Mouse (Mus musculus) adrenal gland (tissue): ENCODE data around the gene Tbpl1.

Source experiments
- intact Hi-C: fragments of 180-260 bp; cut with DNase I; formaldehyde crosslinking; loops from one replicate; pipeline ENCODE4 v1.15.1; 2025
- long read RNA-seq, 2 experiments: library from polyadenylated mRNA; unstranded; transcript quantifications; one replicate each; pipeline ENCODE4 v2.0.0; 2020; ENCODE audit warnings: borderline replicate concordance in 1 of 2; ENCODE audit not compliant: insufficient replicate concordance in 1 of 2

Tbpl1 gene
- long read RNA-seq, experiment 1, transcript Tbpl1-202 (7 exons, 2,873 nt), result major isoform, 11 of 14 reads
- long read RNA-seq, experiment 1, partial matches to known transcripts, result 1 of 14 reads
- long read RNA-seq, experiment 1, other reads (novel, unspliced or antisense), result 2 of 14 reads
- long read RNA-seq, experiment 2, transcript Tbpl1-202 (7 exons, 2,873 nt), result major isoform, 26 of 29 reads
- long read RNA-seq, experiment 2, partial matches to known transcripts, result 0 of 29 reads
- long read RNA-seq, experiment 2, other reads (novel, unspliced or antisense), result 2 of 29 reads

- intact Hi-C loops, result no loop called here
These were observed at the start of gene Tbpl1 for GRCm38 (mm10) chr10:22731272-22732093. Tbpl1 (minus strand) TSS chr10:22731938.

GRCm38 (mm10) chr10:22781466-22781865 lies 49.7 kb upstream of the Tbpl1 start:
- intact Hi-C loops, result loop anchor here (10.0 kb wide), 1 partner anchor 167 kb away; no protein-coding TSS in a partner anchor

- intact Hi-C loops, result no loop called here
These were observed 46.2 kb upstream of the Tbpl1 start for GRCm38 (mm10) chr10:22777939-22778338.

GRCm38 (mm10) chr10:22776007-22776698 lies 44.4 kb upstream of the Tbpl1 start:
- intact Hi-C loops, result no loop called here

- intact Hi-C loops, result no loop called here
These were observed 43.7 kb upstream of the Tbpl1 start for GRCm38 (mm10) chr10:22775456-22775855.

GRCm38 (mm10) chr10:22774626-22775025 lies 42.9 kb upstream of the Tbpl1 start:
- intact Hi-C loops, result loop anchor here (5.0 kb wide), 1 partner anchor 197 kb away; no protein-coding TSS in a partner anchor

GRCm38 (mm10) chr10:22754240-22754639 lies 22.5 kb upstream of the Tbpl1 start:
- intact Hi-C loops, result no loop called here

- intact Hi-C loops, result no loop called here
These were observed 19.5 kb upstream of the Tbpl1 start for GRCm38 (mm10) chr10:22751175-22751682.

GRCm38 (mm10) chr10:22746334-22747322 lies 14.9 kb upstream of the Tbpl1 start:
- intact Hi-C loops, result no loop called here

GRCm38 (mm10) chr10:22745922-22746321 lies 14.2 kb upstream of the Tbpl1 start:
- intact Hi-C loops, result no loop called here

- intact Hi-C loops, result no loop called here
These were observed 443 bp upstream of the Tbpl1 start for GRCm38 (mm10) chr10:22732181-22732580.

- intact Hi-C loops, result no loop called here
These were observed 806 bp downstream of the Tbpl1 start for GRCm38 (mm10) chr10:22730992-22731271.

GRCm38 (mm10) chr10:22730266-22730991 lies 1.3 kb downstream of the Tbpl1 start:
- intact Hi-C loops, result no loop called here

GRCm38 (mm10) chr10:22728257-22728656 lies 3.5 kb downstream of the Tbpl1 start:
- intact Hi-C loops, result no loop called here

GRCm38 (mm10) chr10:22726295-22726694 lies 5.4 kb downstream of the Tbpl1 start:
- intact Hi-C loops, result no loop called here

GRCm38 (mm10) chr10:22725166-22725565 lies 6.6 kb downstream of the Tbpl1 start:
- intact Hi-C loops, result no loop called here

- intact Hi-C loops, result no loop called here
These were observed 10.8 kb downstream of the Tbpl1 start for GRCm38 (mm10) chr10:22720781-22721529.

- intact Hi-C loops, result loop anchor here (10.0 kb wide), 1 partner anchor 144 kb away; no protein-coding TSS in a partner anchor
These were observed 13.3 kb downstream of the Tbpl1 start for GRCm38 (mm10) chr10:22718475-22718874.

GRCm38 (mm10) chr10:22714520-22714919 lies 17.2 kb downstream of the Tbpl1 start:
- intact Hi-C loops, result loop anchor here (10.0 kb wide), 1 partner anchor 140 kb away; no protein-coding TSS in a partner anchor
